Mouse (Mus musculus) urinary bladder, postnatal 25 days (tissue): ENCODE measurements around the gene AW551984.

ENCODE experiments used
- DNase-seq: peaks from one replicate; pipeline ENCODE4 v3.0.0; 2022; ENCODE audit warnings: low spot score

AW551984 gene

GRCm38 (mm10) chr9:39603999-39604453, at the start of gene AW551984:
Gene AW551984, minus strand, starts transcription at chr9:39604403.
- no peak for DNase-seq

- no peak for DNase-seq
Observed at GRCm38 (mm10) chr9:39647382-39647781, 43.2 kb upstream of the AW551984 start.

GRCm38 (mm10) chr9:39644785-39645184, 40.6 kb upstream of the AW551984 start, which contains the start of gene Olfr961:
Gene Olfr961, plus strand, starts transcription at chr9:39645085.
- DNase-seq: no peak

- no peak for DNase-seq
Observed at GRCm38 (mm10) chr9:39633913-39634594, 29.9 kb upstream of the AW551984 start.

- DNase-seq: no peak
Observed at GRCm38 (mm10) chr9:39629069-39629468, 24.9 kb upstream of the AW551984 start.

GRCm38 (mm10) chr9:39624711-39625110, 20.5 kb upstream of the AW551984 start:
- DNase-seq: no peak

GRCm38 (mm10) chr9:39623783-39624182, 19.6 kb upstream of the AW551984 start:
- DNase-seq: no peak

- no peak for DNase-seq
Observed at GRCm38 (mm10) chr9:39621073-39621472, 16.9 kb upstream of the AW551984 start, which contains the start of gene Olfr960. Gene Olfr960, plus strand, starts transcription at chr9:39621373.

GRCm38 (mm10) chr9:39611953-39612352, 7.8 kb upstream of the AW551984 start:
- no peak for DNase-seq

GRCm38 (mm10) chr9:39610355-39610754, 6.2 kb upstream of the AW551984 start, which contains the start of gene Olfr148:
Gene Olfr148, plus strand, starts transcription at chr9:39610655.
- DNase-seq: no peak

GRCm38 (mm10) chr9:39608497-39608896, 4.3 kb upstream of the AW551984 start:
- no peak for DNase-seq

GRCm38 (mm10) chr9:39603333-39603845, 814 bp downstream of the AW551984 start:
- no peak for DNase-seq

GRCm38 (mm10) chr9:39602536-39603332, 1.5 kb downstream of the AW551984 start:
- DNase-seq: no peak

- no peak for DNase-seq
Observed at GRCm38 (mm10) chr9:39577050-39577449, 27.2 kb downstream of the AW551984 start.

GRCm38 (mm10) chr9:39575469-39575868, 28.7 kb downstream of the AW551984 start, which contains the start of gene Olfr959:
Gene Olfr959, minus strand, starts transcription at chr9:39575569.
- DNase-seq: no peak

- DNase-seq: no peak
Observed at GRCm38 (mm10) chr9:39558349-39558647, 45.9 kb downstream of the AW551984 start.

- DNase-seq: no peak
Observed at GRCm38 (mm10) chr9:39557529-39558348, 46.5 kb downstream of the AW551984 start.

- no peak for DNase-seq
Observed at GRCm38 (mm10) chr9:39553946-39554345, 50.3 kb downstream of the AW551984 start, which contains the start of gene Olfr958. Gene Olfr958, minus strand, starts transcription at chr9:39554054.

- DNase-seq: no peak
Observed at GRCm38 (mm10) chr9:39550806-39551205, 53.4 kb downstream of the AW551984 start.
